Mouse (Mus musculus) T-helper 17 cell (primary cell): ENCODE results near the gene Nup107.

ENCODE experiments used
- in situ Hi-C, 2 experiments: fragments of 300-600 bp; cut with MboI, MseI; formaldehyde crosslinking; loops; 1 replicate in 1 of 2; 2 replicates in 1 of 2; pipeline ENCODE4 v1.15.1; 2025; ENCODE audit warnings: high pct_unique_total_duplicates in 2 of 2

The Nup107 gene

DNA sequence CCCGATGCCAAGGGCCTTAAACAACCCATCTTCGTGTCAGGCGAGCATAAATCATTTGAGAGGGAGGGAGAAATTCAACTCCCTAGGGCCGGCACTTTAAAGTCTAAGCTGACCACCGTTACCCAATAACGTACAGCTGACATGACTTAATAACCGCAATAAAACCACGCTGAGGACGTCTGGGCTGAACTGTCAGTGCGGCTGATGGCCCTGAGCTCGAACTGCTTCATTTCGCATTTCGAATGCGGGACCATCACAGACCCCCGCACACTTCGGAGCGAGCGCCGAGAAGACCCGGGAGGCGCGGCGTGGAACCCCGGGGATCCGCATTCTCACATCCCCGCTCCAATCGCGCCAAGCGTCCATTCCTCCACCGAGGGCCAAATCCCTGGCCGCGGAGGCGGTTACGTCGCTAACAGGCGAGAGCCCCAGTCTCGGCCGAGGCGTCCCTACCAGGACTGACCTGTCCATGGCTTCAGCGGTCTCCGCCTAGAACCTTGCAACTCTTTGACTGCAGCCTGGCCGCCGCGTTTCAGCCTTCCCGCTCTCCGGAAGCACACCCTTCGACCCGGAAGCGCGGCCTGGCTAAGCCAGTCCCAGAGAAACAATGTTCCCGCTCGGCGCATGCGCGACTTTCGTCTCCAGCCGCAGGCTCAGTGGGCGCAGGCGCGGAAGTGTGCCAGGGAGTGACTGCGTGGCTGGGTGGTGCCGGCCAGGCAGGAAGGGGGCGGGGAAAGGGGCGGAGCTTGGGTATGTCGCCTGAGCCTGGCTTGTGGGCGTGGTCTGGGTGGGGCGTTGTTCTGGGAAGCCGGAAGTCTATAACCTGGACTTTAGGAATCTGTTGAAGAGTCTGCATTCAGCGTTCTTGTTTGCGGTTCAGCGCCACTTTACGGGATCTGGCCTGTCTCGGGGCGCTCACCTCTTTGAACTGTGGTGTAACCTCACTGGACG lies at the start of gene Nup107:
Gene Nup107 (minus strand): TSS at position 565 of the 951 bp plus-strand sequence.
- in situ Hi-C loops, result no loop called here

DNA sequence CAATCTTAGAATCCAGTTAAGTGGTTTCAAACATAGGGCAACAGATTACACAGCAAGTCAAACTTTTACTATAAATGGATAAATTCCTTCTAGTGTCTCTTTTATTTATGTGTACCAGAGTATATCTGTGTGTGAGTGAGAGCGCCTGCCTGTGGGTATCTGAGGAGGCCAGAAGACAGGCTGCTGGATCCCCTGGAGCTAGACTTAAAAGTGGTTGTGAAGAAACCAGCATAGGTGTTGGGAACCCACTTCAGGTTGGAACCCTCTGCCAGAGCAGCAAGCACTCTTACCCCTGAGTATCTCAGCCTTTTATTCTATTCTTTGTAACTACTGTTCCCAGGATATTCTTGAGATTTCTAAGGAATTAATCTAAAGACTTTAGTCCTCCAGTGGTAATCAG lies 49.3 kb upstream of the Nup107 start:
- in situ Hi-C loops, result loop anchor here in 1 of 2 experiments (25.0 kb wide), 1 partner anchor 904 kb away; no protein-coding TSS in a partner anchor

- in situ Hi-C loops, result loop anchor here in 1 of 2 experiments (25.0 kb wide), 1 partner anchor 903 kb away; no protein-coding TSS in a partner anchor
Observed at GRCm38 (mm10) chr10:117840431-117840995, 48.0 kb upstream of the Nup107 start.

GRCm38 (mm10) chr10:117839737-117840136 lies 47.2 kb upstream of the Nup107 start:
- in situ Hi-C loops, result loop anchor here in 1 of 2 experiments (25.0 kb wide), 1 partner anchor 902 kb away; no protein-coding TSS in a partner anchor

DNA sequence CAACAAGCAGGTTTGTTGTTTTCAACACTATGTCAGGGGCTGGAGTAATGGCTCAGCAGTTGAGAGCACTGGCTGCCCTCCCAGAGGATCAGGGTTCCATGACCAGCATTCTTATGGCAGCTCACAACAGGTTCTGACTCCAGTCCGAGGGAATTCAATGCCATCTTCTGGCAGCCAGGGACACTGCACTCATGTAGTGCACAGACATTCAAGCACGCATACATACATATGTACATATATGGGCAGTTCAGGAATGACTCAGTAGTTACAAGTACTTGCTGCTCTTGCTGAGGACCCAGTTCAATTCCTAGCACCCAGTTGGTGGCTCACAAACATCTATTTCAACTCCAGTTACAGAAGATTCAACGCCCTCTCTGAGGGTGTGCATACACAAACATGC lies 46.4 kb upstream of the Nup107 start:
- in situ Hi-C loops, result loop anchor here in 1 of 2 experiments (25.0 kb wide), 1 partner anchor 902 kb away; no protein-coding TSS in a partner anchor

- in situ Hi-C loops, result loop anchor here in 1 of 2 experiments (25.0 kb wide), 1 partner anchor 899 kb away; no protein-coding TSS in a partner anchor
Observed at GRCm38 (mm10) chr10:117836354-117836753, 43.8 kb upstream of the Nup107 start.

DNA sequence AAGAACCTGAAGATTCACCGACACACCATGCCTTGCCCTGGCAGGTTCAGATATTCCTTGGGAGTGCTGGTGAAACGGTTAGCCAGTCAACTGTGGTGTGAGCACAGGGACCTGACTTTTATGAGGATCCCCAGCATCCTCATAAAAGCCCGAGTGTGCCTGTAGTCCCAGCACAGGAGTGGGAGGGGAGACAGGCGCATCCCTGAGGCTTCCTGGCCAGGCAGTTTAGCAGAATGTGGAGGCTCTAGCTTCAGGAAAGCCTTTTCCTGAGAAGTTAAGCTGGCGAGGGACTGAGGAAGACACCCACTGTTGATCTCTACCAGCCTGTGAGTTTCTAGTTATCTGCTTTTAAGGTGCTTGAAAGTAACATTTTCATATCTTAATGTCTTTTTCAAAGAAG lies 42.9 kb upstream of the Nup107 start:
- in situ Hi-C loops, result loop anchor here in 1 of 2 experiments (25.0 kb wide), 1 partner anchor 898 kb away; no protein-coding TSS in a partner anchor

DNA sequence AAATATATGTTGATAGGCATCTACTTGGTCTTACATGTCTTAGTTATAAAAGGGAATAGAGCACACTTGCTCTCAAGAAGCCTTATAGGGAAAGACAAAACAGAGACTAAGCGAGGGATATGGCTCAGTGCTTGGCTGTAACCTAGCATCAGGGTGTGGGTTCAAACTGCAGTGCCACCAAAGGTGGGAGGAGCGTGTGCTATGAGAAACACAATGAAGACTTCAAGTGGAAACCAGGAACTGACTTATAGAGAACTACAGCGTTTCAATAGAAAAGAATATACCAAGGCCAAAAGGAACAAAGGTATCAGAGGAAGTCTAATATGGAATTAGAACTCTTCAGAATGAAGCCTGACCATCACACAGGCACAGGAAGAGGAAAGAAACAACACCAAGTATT lies 38.3 kb upstream of the Nup107 start:
- in situ Hi-C loops, result loop anchor here in 1 of 2 experiments (25.0 kb wide), 1 partner anchor 893 kb away; no protein-coding TSS in a partner anchor

GRCm38 (mm10) chr10:117829472-117830155 lies 37.1 kb upstream of the Nup107 start:
- in situ Hi-C loops, result loop anchor here in 1 of 2 experiments (25.0 kb wide), 1 partner anchor 892 kb away; no protein-coding TSS in a partner anchor

DNA sequence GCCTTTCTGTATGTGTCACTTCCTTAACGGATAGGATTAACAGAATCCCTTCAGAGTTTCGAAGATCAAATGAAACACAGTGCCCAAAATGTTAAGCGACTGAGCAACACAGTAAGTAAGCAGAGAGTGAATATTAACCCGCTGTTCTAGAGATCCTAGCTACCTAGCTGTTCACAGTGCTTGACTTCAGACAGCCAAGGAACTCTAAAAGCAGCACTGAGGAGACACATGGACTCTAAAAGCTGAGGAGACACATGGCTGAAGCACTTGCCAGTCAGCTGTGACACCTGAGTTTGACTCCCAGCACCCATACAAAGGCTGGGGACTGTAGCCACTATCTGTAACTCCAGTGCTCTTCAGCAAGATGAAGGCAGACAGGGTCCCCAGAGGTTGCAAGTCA lies 36.5 kb upstream of the Nup107 start:
- in situ Hi-C loops, result loop anchor here in 1 of 2 experiments (25.0 kb wide), 1 partner anchor 892 kb away; no protein-coding TSS in a partner anchor

- in situ Hi-C loops, result loop anchor here in 1 of 2 experiments (25.0 kb wide), 1 partner anchor 891 kb away; no protein-coding TSS in a partner anchor
Observed at GRCm38 (mm10) chr10:117828536-117828935, 36.0 kb upstream of the Nup107 start.

GRCm38 (mm10) chr10:117824647-117825046 lies 32.1 kb upstream of the Nup107 start:
- in situ Hi-C loops, result loop anchor here in 1 of 2 experiments (25.0 kb wide), 1 partner anchor 887 kb away; no protein-coding TSS in a partner anchor

DNA sequence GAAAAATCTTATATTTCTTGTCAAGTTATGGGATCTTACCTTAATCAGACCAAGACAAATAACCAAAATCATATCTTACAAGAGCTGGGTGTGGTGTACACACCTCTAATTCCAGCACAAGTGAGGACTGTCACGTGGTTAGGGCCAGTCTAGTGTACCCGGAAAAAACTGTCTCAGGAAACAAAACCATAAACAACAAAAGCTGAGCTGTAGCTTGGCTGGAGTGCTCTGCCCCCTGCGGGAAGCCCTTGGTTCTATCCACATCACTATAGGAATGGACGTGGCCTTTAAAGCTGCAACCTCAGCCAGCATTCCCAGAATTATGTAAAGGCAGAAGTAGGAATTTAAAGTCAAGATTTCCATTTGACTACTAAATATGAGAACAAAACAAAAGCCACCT lies 31.6 kb upstream of the Nup107 start:
- in situ Hi-C loops, result no loop called here

GRCm38 (mm10) chr10:117823321-117823720 lies 30.8 kb upstream of the Nup107 start:
- in situ Hi-C loops, result no loop called here

DNA sequence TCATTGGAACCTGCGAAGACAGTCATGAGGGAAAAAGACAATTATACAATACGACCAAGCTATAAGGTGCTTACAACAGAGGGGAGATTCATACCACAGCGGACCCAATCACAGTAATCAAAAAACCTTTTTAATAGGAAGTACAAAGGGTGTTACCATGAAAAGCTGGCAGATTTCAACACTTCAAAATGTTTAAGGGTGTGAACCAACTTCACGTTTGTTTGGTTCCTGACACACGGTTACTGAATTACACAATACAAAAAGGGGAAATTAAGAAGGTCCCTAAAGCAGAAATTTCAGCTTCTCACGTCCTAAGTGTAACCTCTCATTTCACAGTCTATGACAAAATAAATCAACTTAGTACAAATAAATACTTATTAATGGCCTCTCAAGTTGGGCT lies 26.1 kb upstream of the Nup107 start:
- in situ Hi-C loops, result no loop called here

- in situ Hi-C loops, result no loop called here
Observed at GRCm38 (mm10) chr10:117816721-117817120, 24.2 kb upstream of the Nup107 start.

- in situ Hi-C loops, result no loop called here
Observed at GRCm38 (mm10) chr10:117812501-117812900, 20.0 kb upstream of the Nup107 start.

DNA sequence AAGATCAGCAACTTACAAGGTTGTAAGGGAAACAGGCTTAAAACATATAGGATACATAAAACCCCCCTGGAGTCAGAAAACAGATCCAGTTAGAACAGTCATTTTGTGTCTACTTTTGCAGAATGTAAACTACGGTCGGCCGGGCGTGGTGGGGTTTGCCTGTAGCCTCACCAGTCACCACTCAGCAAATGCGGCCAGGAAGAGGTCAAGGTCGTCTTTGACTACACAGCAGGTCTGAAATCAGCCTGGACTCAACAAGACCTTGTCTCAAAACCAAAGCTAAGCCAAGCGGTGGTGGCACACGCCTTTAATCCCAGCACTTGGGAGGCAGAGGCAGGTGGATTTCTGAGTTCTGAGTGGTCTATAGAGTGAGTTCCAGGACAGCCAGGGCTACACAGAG lies 19.1 kb upstream of the Nup107 start:
- in situ Hi-C loops, result no loop called here

DNA sequence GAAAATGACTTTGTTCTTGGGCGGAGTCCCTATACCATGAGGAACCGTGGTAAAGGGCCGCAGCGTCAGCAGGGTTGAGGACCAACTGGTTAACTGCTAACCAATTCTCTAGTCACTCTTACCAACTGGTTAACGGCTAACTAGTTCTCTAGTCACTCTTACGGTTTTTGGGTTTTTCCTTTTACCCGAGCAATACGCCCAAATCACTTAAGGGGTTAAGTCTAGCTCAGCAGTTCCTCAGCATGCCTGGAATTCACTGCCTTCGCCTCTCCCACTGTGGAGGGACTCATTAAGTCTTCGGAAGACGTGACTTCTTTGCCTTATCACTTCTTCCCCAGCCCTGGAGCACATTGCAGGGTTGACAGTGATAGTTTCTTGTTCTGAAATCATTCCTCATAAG lies 18.0 kb upstream of the Nup107 start:
- in situ Hi-C loops, result no loop called here

- in situ Hi-C loops, result no loop called here
Observed at GRCm38 (mm10) chr10:117808068-117808467, 15.6 kb upstream of the Nup107 start.

GRCm38 (mm10) chr10:117805919-117806318 lies 13.4 kb upstream of the Nup107 start:
- in situ Hi-C loops, result no loop called here
